Mouse (Mus musculus) naive thymus-derived CD4-positive, alpha-beta T cell, adult 5 months (primary cell): ENCODE measurements around the gene Ccl28. TPM values are rescaled to one million over a fixed set of nuclear protein-coding genes. Genes with fewer than 3 reads are reported as not detected.

Experiments
- polyA plus RNA-seq: library from polyadenylated mRNA; unstranded; fragments of 100-300 nt; shearing (Covaris generic); gene quantifications from one replicate; pipeline ENCODE4 v1.2.1, GENCODE M21; 2017

Ccl28 gene
- polyA plus RNA-seq, result 0.09 TPM

GRCm38 (mm10) chr13:119623634-119624033 lies at the start of gene Ccl28:
Ccl28 (plus strand) TSS chr13:119623819.

GRCm38 (mm10) chr13:119690039-119690728 lies 66.6 kb downstream of the Ccl28 start, which contains the start of gene Hmgcs1:
Hmgcs1 (plus strand) TSS chr13:119690379.

Other genes starting within 250 kb of the Ccl28 start
- 13.6 TPM for gene Paip1, start 195.2 kb upstream of the Ccl28 start, polyA plus RNA-seq
- 117 TPM for gene 4833420G17Rik, start 161.1 kb upstream of the Ccl28 start, polyA plus RNA-seq
- gene Tmem267, start 135.8 kb upstream of the Ccl28 start, polyA plus RNA-seq, result 2.9 TPM
- gene 3110070M22Rik, start 135.4 kb upstream of the Ccl28 start, polyA plus RNA-seq, result 0.83 TPM
- 41.1 TPM for gene Hmgcs1, start 66.6 kb downstream of the Ccl28 start, polyA plus RNA-seq
- 0.39 TPM for gene Nim1k, start 132.1 kb downstream of the Ccl28 start, polyA plus RNA-seq
- 53.2 TPM for gene Zfp131, start 167.1 kb downstream of the Ccl28 start, polyA plus RNA-seq
- gene AF067063, start 206.4 kb downstream of the Ccl28 start, polyA plus RNA-seq, result not detected
- not detected for gene D13Ertd608e, start 212.2 kb downstream of the Ccl28 start, polyA plus RNA-seq